Mouse (Mus musculus): ENCODE measurements around the gene Ifit3b.
"Not testable (repeated sequence)": the region's sequence is repeated elsewhere in the genome, so short reads cannot be mapped to it uniquely, and the experiment has no call there.

The Ifit3b gene

DNA sequence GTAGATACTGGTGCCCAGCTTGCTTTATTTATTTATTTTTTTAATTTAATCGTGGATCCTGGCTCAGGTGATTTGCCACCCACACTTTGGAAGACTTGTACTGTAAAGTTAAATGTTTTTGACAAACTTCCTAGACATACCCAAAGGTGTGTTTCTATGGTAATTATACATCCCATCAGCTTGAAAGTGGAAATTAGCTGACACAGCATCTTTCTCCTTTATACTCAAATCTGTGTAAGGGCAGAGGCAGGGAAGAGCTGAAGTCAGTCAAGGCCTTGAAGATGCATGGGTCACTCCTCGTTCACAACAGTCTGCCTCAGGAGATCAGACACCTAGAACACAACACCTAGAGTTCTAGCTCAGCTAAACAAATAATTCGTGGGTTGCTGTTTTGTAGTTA lies 2.3 kb downstream of the Ifit3b start:
- DNase-seq (ENCODE audit: low spot score in 2 of 2), result not testable (repeated sequence)

- DNase-seq (ENCODE audit: low spot score in 2 of 2), result not testable (repeated sequence)
Observed at GRCm38 (mm10) chr19:34612243-34613001, 4.7 kb downstream of the Ifit3b start.

DNA sequence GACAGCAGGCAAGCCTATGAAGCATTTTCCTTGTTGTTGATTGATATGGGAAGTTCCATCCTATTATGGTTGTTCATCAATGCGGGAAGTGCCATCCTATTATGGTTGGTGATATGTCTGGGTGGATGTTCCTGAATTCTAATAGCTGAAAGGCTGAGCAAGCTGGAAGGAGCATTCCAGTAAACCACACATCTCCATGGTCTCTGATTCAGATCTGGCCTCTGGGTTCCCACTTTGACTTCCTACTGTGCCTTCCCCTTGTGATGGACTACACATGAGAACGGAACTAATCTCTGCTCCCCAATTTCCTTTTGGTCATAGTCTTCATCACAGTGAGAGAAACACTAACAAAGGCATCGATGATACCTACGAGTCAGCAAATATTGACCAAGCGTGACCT lies 13.1 kb downstream of the Ifit3b start:
- no peak for DNase-seq (ENCODE audit: low spot score in 2 of 2)

- DNase-seq (ENCODE audit: low spot score in 2 of 2), result no peak
Observed at GRCm38 (mm10) chr19:34623781-34624180, 16.0 kb downstream of the Ifit3b start.

DNA sequence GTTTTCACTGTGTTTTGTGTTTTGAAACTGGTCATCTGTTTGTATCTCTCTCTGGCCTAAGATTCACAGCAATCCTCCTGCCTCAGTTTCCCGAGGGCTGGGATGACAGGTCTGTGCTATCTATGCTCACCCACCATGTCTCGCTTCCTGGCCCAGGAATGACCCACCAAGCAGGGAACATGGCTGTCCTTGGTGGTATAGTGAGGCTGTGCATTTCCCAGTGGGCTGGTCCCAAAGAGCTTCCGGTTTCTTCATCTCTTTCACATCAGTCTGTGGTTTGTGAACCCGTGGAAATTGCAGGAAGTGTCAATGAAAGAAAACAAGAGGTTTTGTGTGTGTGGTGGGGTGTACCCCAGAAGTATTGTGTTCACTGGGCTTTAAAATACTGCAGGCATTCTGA lies 16.9 kb downstream of the Ifit3b start:
- no peak for DNase-seq (ENCODE audit: low spot score in 2 of 2)

DNA sequence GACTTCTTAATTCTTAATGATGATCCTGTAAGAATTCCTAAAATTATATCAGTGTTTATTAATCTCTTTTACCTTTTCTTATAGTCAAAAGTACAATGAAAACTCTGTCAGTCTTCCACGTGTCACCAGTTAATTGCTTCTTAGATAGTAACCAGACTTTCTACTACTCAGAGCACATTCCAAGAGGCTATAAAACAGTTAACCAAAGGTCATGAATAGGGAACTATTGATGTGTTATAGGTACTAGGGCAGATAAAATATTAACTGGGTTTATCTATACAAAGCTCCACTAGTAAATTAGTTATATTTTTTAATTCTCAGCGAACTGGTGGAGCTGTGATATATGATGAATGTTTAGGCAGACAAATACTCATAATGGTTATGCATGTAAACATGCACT lies 19.7 kb downstream of the Ifit3b start:
- DNase-seq (ENCODE audit: low spot score in 2 of 2), result no peak

DNA sequence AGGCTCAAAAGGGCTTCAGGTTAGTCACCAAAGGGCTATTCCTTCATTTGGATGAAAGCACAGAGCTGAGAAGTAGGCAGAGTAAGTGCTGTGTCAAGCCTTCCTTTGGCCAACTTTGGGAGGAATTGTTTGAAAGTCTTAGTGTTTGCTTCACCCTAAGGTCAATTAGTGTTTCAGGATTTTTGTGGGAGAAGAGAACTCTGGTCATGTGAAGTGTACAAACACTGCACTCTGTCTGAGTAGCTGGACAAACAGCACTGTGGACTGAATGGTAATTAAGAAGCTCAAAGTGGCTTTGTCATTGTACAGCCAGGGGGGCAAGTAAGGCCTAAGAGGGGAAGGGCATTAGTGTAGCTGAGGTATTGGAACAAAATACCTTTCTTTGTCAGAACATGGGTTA lies 23.7 kb downstream of the Ifit3b start:
- no peak for DNase-seq (ENCODE audit: low spot score in 2 of 2)

- no peak for DNase-seq (ENCODE audit: low spot score in 2 of 2)
Observed at GRCm38 (mm10) chr19:34633484-34633883, 25.7 kb downstream of the Ifit3b start.

DNA sequence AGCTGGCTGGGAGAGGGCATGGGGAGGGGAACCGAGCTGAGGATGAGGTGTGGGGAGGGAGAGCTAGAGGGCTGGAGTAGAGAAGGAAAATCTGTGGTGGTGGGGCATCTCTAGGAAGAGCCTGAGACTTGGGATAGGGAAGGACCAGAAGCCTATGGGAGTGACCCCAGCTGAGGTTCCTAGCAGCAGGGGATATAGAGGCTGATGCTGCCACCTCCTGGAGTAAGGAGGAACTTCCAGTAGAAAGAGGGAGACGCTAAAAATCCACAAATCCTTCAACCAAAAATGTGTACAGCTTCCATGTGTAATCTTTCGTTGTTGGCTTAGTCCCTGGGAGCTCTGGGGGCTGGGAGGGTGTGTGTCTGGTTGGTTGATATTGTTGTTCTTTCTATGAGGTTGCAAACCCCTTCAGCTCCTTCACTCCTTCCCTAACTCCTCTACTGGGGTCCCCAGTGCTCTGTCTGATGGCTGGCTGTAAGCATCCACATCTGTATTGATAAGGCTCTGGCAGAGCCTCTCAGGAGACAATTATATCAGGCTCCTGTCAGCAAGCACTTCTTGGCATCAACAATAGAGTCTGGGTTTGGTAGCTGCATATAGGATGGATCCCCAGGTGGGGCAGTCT lies 29.3 kb downstream of the Ifit3b start:
- peak; percentile 9 to 28 for DNase-seq (ENCODE audit: low spot score in 2 of 2)

DNA sequence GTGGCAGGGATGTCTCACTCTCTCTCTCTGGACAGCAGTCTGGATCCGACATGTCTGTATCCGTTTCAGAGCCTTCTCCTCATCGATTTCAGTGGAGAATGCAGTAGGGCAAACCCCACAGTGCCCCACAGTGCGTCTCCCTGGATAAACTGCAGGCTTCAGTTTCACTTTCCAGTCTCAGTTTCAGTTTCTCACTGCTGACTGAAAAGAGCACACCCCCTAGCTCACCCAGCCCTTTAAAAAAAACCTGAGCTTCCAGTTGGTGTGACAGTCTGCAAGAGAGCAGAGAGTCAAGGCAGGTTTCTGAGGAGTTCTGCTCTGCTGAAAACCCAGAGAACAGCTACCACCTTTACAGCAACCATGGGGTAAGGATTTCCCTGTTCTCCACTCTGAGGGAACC lies 32.9 kb downstream of the Ifit3b start, which contains the start of the genes Ifit1bl2 and Ifit1:
Gene Ifit1bl2, minus strand, starts transcription at position 121 of the 400 bp plus-strand sequence.
Gene Ifit1, plus strand, starts transcription at position 249 of the 400 bp plus-strand sequence.
- DNase-seq (ENCODE audit: low spot score in 2 of 2), result no peak

- no peak for DNase-seq (ENCODE audit: low spot score in 2 of 2)
Observed at GRCm38 (mm10) chr19:34642616-34643015, 34.8 kb downstream of the Ifit3b start.

- not testable (repeated sequence) for DNase-seq (ENCODE audit: low spot score in 2 of 2)
Observed at GRCm38 (mm10) chr19:34647630-34648029, 39.9 kb downstream of the Ifit3b start.

DNA sequence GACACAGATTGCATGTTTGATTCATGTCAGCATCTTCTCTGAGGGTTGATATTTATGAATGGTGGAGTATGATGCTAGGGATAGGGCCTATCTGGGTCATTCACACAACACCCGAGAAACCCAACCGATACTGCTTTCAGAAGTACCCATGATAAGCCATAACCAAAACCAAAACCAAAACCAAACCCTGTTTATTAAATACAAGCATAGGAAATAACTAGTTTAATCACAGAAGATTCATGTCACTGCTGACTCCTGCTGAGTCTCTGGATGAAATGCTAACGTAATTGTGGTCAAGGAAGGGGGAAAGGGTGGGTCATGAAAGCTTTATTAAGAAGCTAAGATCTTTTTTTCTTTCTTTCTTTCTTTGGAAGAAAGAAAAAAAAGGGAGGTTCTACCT lies 42.5 kb downstream of the Ifit3b start:
- DNase-seq (ENCODE audit: low spot score in 2 of 2), result no peak

DNA sequence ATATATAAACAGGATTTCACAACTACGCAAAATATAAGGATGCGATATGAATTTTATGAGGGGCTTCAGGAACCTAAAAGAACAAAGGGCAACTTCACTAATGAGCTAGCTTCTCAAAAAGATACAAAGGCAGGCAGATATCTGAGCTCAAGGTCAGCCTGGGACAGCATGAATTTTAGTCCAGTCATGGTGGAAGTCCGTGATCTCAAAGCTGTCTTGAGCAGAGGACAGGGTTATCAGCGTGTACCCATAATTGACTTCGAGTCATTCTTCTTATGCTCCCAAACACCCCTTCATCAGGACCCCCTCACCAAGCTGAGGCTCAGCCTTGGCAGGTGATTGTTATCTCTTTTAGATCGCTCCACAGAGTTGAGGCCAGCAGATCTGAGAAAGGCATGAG lies 43.2 kb downstream of the Ifit3b start:
- DNase-seq (ENCODE audit: low spot score in 2 of 2), result no peak

GRCm38 (mm10) chr19:34655227-34655805 lies 47.5 kb downstream of the Ifit3b start:
- DNase-seq (ENCODE audit: low spot score in 2 of 2), result no peak

DNA sequence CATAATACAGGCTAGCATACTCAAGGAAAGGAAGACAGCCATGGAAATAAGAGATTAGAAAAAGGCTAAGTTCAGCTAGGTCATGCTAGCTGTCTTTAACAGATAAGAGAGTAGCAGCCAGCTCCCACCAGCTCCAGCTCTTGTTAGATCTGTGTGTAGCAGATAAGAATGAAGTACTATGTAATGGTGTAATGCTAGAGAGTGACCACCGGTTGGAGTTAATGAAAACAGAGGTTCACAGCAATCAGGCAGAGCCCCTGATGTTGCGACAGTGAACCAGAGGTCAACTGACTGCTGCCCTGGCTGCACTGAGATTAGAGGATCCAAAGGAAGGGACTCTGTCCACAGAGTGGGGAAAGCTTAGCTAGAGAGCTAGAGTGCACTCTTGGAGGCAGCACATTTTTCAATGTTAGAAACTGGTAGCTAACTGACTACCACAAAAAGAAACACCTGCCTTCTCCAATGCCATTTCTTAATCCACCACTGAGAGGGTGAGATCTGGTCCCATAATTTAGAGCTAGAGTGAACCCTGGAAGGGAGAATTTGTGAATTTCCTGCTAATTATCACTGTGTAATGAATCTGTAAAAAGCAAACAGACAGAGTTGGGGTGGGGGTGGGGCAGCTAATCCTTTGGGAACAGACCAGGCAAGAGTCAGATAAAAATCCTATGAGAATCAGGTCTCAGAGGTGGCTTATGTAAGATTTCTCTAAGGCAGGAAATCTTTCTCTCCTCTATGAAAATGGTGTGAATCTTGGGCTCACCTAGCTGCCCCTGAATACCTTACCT lies 48.9 kb downstream of the Ifit3b start:
- DNase-seq (ENCODE audit: low spot score in 2 of 2), result no peak

- DNase-seq (ENCODE audit: low spot score in 2 of 2), result peak; percentile 24 to 34
Observed at GRCm38 (mm10) chr19:34662067-34662507, 54.3 kb downstream of the Ifit3b start.

DNA sequence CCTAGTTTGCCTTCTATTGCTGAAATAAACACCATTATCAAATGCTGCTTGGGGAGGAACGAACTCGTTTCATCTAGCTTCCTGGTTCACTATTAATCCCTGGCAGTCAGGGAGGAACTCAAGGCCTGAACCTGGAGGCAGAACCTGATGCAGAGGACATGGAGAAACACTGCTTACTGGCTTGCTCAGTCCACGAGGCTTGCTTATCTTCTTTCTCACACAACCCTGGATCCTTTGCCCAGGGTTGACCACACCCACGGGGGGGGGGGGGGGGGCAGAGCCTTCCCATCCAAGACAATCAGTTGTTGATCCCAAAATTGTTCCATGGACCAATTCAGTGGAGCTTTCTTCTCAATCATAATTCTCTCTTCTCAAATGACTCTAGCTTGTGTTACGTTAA lies 55.0 kb downstream of the Ifit3b start:
- DNase-seq (ENCODE audit: low spot score in 2 of 2), result no peak

Measured in right cerebral cortex, postnatal 36 days (tissue).